Mouse (Mus musculus) hindbrain, postnatal 0 days (tissue): ENCODE measurements at regions not wholly inside any gene's neighbourhood (a gene's known extent, or its start where the extent isn't known, plus 50 kb on each side); places are given as distances from the start of the nearest gene placed in this dataset.

Experiments used
- ATAC-seq: fragments of 200-750 bp; cut with Nextera tagmentation; 2 replicates; pipeline ENCODE4 v1.8.0; 2017; ENCODE audit warnings: mild to moderate bottlenecking, moderate TSS enrichment, moderate library complexity
- DNase-seq: peaks from one replicate; pipeline ENCODE4 v3.0.0-alpha.2; 2015; ENCODE audit warnings: low spot score
- H3K27ac ChIP-seq: fragments of 300-500 bp; sonication (generic); 2 replicates; pipeline ENCODE4 v1.5.1; 2014; ENCODE audit warnings: mild to moderate bottlenecking
- H3K27me3 ChIP-seq: fragments of 300-500 bp; sonication (generic); 2 replicates; pipeline ENCODE4 v1.6.1; 2014; ENCODE audit warnings: low read length, mixed read lengths; ENCODE audit not compliant: insufficient read depth
- H3K36me3 ChIP-seq: fragments of 300-500 bp; sonication (generic); 2 replicates; pipeline ENCODE4 v1.6.1; 2014; ENCODE audit warnings: low read length, mixed read lengths; ENCODE audit not compliant: insufficient read depth
- H3K4me1 ChIP-seq: fragments of 300-500 bp; sonication (generic); 2 replicates; pipeline ENCODE4 v1.6.1; 2014; ENCODE audit warnings: antibody characterized with exemption, low read length, mixed read lengths; ENCODE audit not compliant: insufficient read depth
- H3K4me2 ChIP-seq: fragments of 300-500 bp; sonication (generic); 2 replicates; pipeline ENCODE4 v1.6.1; 2014; ENCODE audit warnings: low read depth, mild to moderate bottlenecking, low read length, moderate library complexity, mixed read lengths
- H3K4me3 ChIP-seq: fragments of 300-500 bp; sonication (generic); 2 replicates; pipeline ENCODE4 v1.5.1; 2014; ENCODE audit warnings: low read length
- H3K9ac ChIP-seq: fragments of 300-500 bp; sonication (generic); replicated peaks from 2 replicates; pipeline ENCODE4 v1.6.1; 2014; ENCODE audit warnings: mild to moderate bottlenecking, low read length, moderate library complexity, mixed read lengths
- H3K9me3 ChIP-seq: fragments of 300-500 bp; sonication (generic); 2 replicates; pipeline ENCODE4 v1.6.1; 2016; ENCODE audit warnings: low read length, mixed read lengths
- CTCF ChIP-seq: IDR thresholded peaks from 2 replicates; pipeline ENCODE4 v1.5.1; 2016; ENCODE audit warnings: antibody characterized with exemption, control low read depth, low read depth
- WGBS: fragments of 180-500 bp; shearing (Covaris S2); extraction: QIAGEN DNeasy Blood & Tissue Kit; methylation state at CpG from one replicate; pipeline ENCODE4 v1.1.7; 2014; 5-methylcytosine and 5-hydroxymethylcytosine counted together

- Histone ChIP-seq H3K9ac (no peak overlapping the region), H3K4me3 (no peak overlapping the region), H3K27me3 (no peaks in the 10 kb centered on the region), H3K36me3 (no peaks in the 10 kb centered on the region), H3K4me2 (no peak overlapping the region), H3K4me1 (no peaks in the 10 kb centered on the region), H3K9me3 (no peaks in the 10 kb centered on the region), H3K27ac (no peak overlapping the region)
- no peak for ATAC-seq
- DNase-seq: peak; percentile 20
- 60% methylated on average over 3 of the region's 3 CpGs for WGBS
- no peak for TF ChIP-seq CTCF
Measured at GRCm38 (mm10) chr3:111633586-111633985, 1382.8 kb upstream of the Prmt6 start.
